ENCODE assay signal across 20 mouse cellular contexts in genomic region chr2:174339701-174340100, GRCm38 (mm10). TPM values are rescaled to one million over a fixed set of nuclear protein-coding genes. Genes with fewer than 3 reads are reported as not detected.
DNase-seq lines count a peak whose midpoint lies in the region; ATAC-seq and TF ChIP-seq lines count a peak whose summit lies in the region.
"Had no signal": no experiment of that assay in that cellular context is flagged by ENCODE, and none has a peak within 500 bp of the region (broad histone marks: within the 10 kb centered on the region; RNA-seq: fewer than 3 reads in every experiment).

No protein-coding gene starts in this region.

- H3K9me3 ChIP-seq in forebrain, embryonic 14.5 days (replicated peaks; ENCODE audit: control insufficient read depth, low read length): no peaks in the 10 kb centered on the region
- H3K9me3 ChIP-seq in forebrain, embryonic 10.5 days: no peaks in the 10 kb centered on the region; the same call in 1 of the 2 replicates
- H3K9me3 ChIP-seq in hindbrain, embryonic 14.5 days (ENCODE audit: control insufficient read depth, low read length): no peaks in the 10 kb centered on the region
- H3K9me3 ChIP-seq in hindbrain, embryonic 16.5 days (ENCODE audit: control insufficient read depth, low read length): no peaks in the 10 kb centered on the region
- H3K9me3 ChIP-seq in neural tube, embryonic 11.5 days (ENCODE audit: control insufficient read depth, low read length): no peaks in the 10 kb centered on the region
- H3K9me3 ChIP-seq in neural tube, embryonic 15.5 days (replicated peaks): no peaks in the 10 kb centered on the region
- no peaks in the 10 kb centered on the region for H3K9me3 ChIP-seq in midbrain, postnatal 0 days (ENCODE audit: low read length)
- H3K9me3 ChIP-seq: limb, embryonic 13.5 days; megakaryocyte, embryonic 14.5 days had no signal

- WGBS in forebrain, embryonic 14.5 days: 100% methylated on average over 1 of the region's 1 CpGs
- WGBS in forebrain, embryonic 10.5 days: 100% methylated on average over 1 of the region's 1 CpGs
- 94% methylated on average over 1 of the region's 1 CpGs for WGBS in hindbrain, embryonic 14.5 days
- 93% methylated on average over 1 of the region's 1 CpGs for WGBS in hindbrain, embryonic 16.5 days
- WGBS in neural tube, embryonic 11.5 days: 94% methylated on average over 1 of the region's 1 CpGs
- 100% methylated on average over 1 of the region's 1 CpGs for whole genome bisulfite sequencing in neural tube, embryonic 15.5 days
- WGBS in midbrain, postnatal 0 days: 95% methylated on average over 1 of the region's 1 CpGs

- H3K4me3 ChIP-seq in forebrain, embryonic 14.5 days (ENCODE audit: low read depth, low read length): no peak overlapping the region
- H3K4me3 ChIP-seq in forebrain, embryonic 10.5 days: no peak overlapping the region
- no peak overlapping the region for H3K4me3 ChIP-seq in hindbrain, embryonic 14.5 days (replicated peaks; ENCODE audit: low read length)
- no peak overlapping the region for H3K4me3 ChIP-seq in hindbrain, embryonic 16.5 days (ENCODE audit: low read length)
- H3K4me3 ChIP-seq in neural tube, embryonic 11.5 days (ENCODE audit: low read depth, low read length): no peak overlapping the region
- H3K4me3 ChIP-seq in neural tube, embryonic 15.5 days (replicated peaks): no peak overlapping the region
- H3K4me3 ChIP-seq in midbrain, postnatal 0 days (ENCODE audit: low read depth, low read length): no peak overlapping the region
- H3K4me3 ChIP-seq: erythroblast, embryonic 14.5 days; limb, embryonic 13.5 days; megakaryocyte, embryonic 14.5 days had no signal

- no peak for TF ChIP-seq CTCF in midbrain, postnatal 0 days (IDR thresholded peaks at IDR 0.05)

- ATAC-seq in forebrain, embryonic 14.5 days: 0 out of 2 replicates have a peak, but pooled peaks have one; percentile 9
- 0 out of 2 replicates have a peak, but pooled peaks have one; percentile 3 for ATAC-seq in hindbrain, embryonic 14.5 days (ENCODE audit: low FRiP score)
- no peak for ATAC-seq in hindbrain, embryonic 16.5 days
- peak; percentile 17; the same call in 1 of the 2 replicates for ATAC-seq in neural tube, embryonic 11.5 days (ENCODE audit: insufficient read depth, low FRiP score, low TSS enrichment)
- ATAC-seq in neural tube, embryonic 15.5 days (ENCODE audit: low FRiP score): no peak
- peak; percentile 33; the same call in 1 of the 2 replicates for ATAC-seq in midbrain, postnatal 0 days (ENCODE audit: low FRiP score)
- ATAC-seq: liver, postnatal 0 days had no signal

- H3K36me3 ChIP-seq in forebrain, embryonic 14.5 days (ENCODE audit: control insufficient read depth, insufficient read depth, low read length): peaks cover 21% of the 10 kb centered on the region
- peaks cover 92% of the 10 kb centered on the region for H3K36me3 ChIP-seq in forebrain, embryonic 10.5 days (replicated peaks)
- H3K36me3 ChIP-seq in hindbrain, embryonic 14.5 days (replicated peaks; ENCODE audit: control insufficient read depth, insufficient read depth): peaks cover 16% of the 10 kb centered on the region
- H3K36me3 ChIP-seq in hindbrain, embryonic 16.5 days (ENCODE audit: control insufficient read depth, insufficient read depth, low read length): peaks cover 3% of the 10 kb centered on the region
- H3K36me3 ChIP-seq in neural tube, embryonic 11.5 days (ENCODE audit: control insufficient read depth, insufficient read depth, low read length): peaks cover 3% of the 10 kb centered on the region
- H3K36me3 ChIP-seq in neural tube, embryonic 15.5 days: peaks cover 9% of the 10 kb centered on the region; the same call in 1 of the 2 replicates
- H3K36me3 ChIP-seq in midbrain, postnatal 0 days (ENCODE audit: insufficient read depth, low read length): peaks cover under 1% of the 10 kb centered on the region; the same call in 1 of the 2 replicates

- no peak overlapping the region for H3K27ac ChIP-seq in forebrain, embryonic 14.5 days (ENCODE audit: low read depth, low read length)
- no peak overlapping the region for H3K27ac ChIP-seq in forebrain, embryonic 10.5 days
- no peak overlapping the region for H3K27ac ChIP-seq in hindbrain, embryonic 14.5 days
- no peak overlapping the region for H3K27ac ChIP-seq in hindbrain, embryonic 16.5 days (ENCODE audit: low read depth, low read length)
- H3K27ac ChIP-seq in neural tube, embryonic 11.5 days (ENCODE audit: low read depth, low read length): no peak overlapping the region
- H3K27ac ChIP-seq in neural tube, embryonic 15.5 days (replicated peaks): no peak overlapping the region
- H3K27ac ChIP-seq in midbrain, postnatal 0 days (ENCODE audit: low read depth, low read length): no peak overlapping the region

- H3K4me1 ChIP-seq in forebrain, embryonic 14.5 days (ENCODE audit: control insufficient read depth, insufficient read depth, low read length): peaks cover 23% of the 10 kb centered on the region
- peaks cover 51% of the 10 kb centered on the region for H3K4me1 ChIP-seq in forebrain, embryonic 10.5 days
- peaks cover 50% of the 10 kb centered on the region for H3K4me1 ChIP-seq in hindbrain, embryonic 14.5 days (replicated peaks; ENCODE audit: control insufficient read depth, insufficient read depth, low read length)
- H3K4me1 ChIP-seq in hindbrain, embryonic 16.5 days (ENCODE audit: control insufficient read depth, insufficient read depth, low read depth, low read length): peaks cover 50% of the 10 kb centered on the region
- peaks cover 14% of the 10 kb centered on the region for H3K4me1 ChIP-seq in neural tube, embryonic 11.5 days (ENCODE audit: control insufficient read depth, insufficient read depth, low read length)
- peaks cover 82% of the 10 kb centered on the region for H3K4me1 ChIP-seq in neural tube, embryonic 15.5 days
- H3K4me1 ChIP-seq in midbrain, postnatal 0 days (ENCODE audit: insufficient read depth, low read length): peaks cover 9% of the 10 kb centered on the region

- H3K9ac ChIP-seq in forebrain, embryonic 14.5 days (ENCODE audit: low read length): no peak overlapping the region
- H3K9ac ChIP-seq in hindbrain, embryonic 14.5 days: no peak overlapping the region
- no peak overlapping the region for H3K9ac ChIP-seq in hindbrain, embryonic 16.5 days (ENCODE audit: low read depth, low read length)
- no peak overlapping the region for H3K9ac ChIP-seq in neural tube, embryonic 11.5 days (ENCODE audit: low read length)
- no peak overlapping the region for H3K9ac ChIP-seq in neural tube, embryonic 15.5 days (replicated peaks)
- H3K9ac ChIP-seq in midbrain, postnatal 0 days (replicated peaks; ENCODE audit: low read length, poor library complexity, severe bottlenecking): no peak overlapping the region
- H3K9ac ChIP-seq: limb, embryonic 13.5 days; liver, postnatal 0 days had no signal

- H3K27me3 ChIP-seq in forebrain, embryonic 14.5 days (replicated peaks; ENCODE audit: control insufficient read depth, insufficient read depth, low read length): no peaks in the 10 kb centered on the region
- no peaks in the 10 kb centered on the region for H3K27me3 ChIP-seq in forebrain, embryonic 10.5 days (ENCODE audit: poor library complexity, severe bottlenecking)
- H3K27me3 ChIP-seq in hindbrain, embryonic 14.5 days (ENCODE audit: control insufficient read depth, insufficient read depth, low read length): no peaks in the 10 kb centered on the region
- no peaks in the 10 kb centered on the region for H3K27me3 ChIP-seq in hindbrain, embryonic 16.5 days (replicated peaks; ENCODE audit: control insufficient read depth, insufficient read depth, low read length)
- H3K27me3 ChIP-seq in neural tube, embryonic 11.5 days (ENCODE audit: control insufficient read depth, insufficient read depth, low read length): no peaks in the 10 kb centered on the region
- no peaks in the 10 kb centered on the region for H3K27me3 ChIP-seq in neural tube, embryonic 15.5 days (replicated peaks)
- H3K27me3 ChIP-seq in midbrain, postnatal 0 days (ENCODE audit: insufficient read depth, low read length): no peaks in the 10 kb centered on the region
- H3K27me3 ChIP-seq: limb, embryonic 13.5 days; megakaryocyte, embryonic 14.5 days had no signal

- no peak overlapping the region for H3K4me2 ChIP-seq in forebrain, embryonic 14.5 days (ENCODE audit: low read length)
- H3K4me2 ChIP-seq in hindbrain, embryonic 14.5 days (replicated peaks): no peak overlapping the region
- no peak overlapping the region for H3K4me2 ChIP-seq in hindbrain, embryonic 16.5 days (ENCODE audit: low read length)
- H3K4me2 ChIP-seq in neural tube, embryonic 11.5 days (ENCODE audit: low read depth): no peak overlapping the region
- no peak overlapping the region for H3K4me2 ChIP-seq in neural tube, embryonic 15.5 days
- no peak overlapping the region for H3K4me2 ChIP-seq in midbrain, postnatal 0 days (ENCODE audit: low read depth, low read length, poor library complexity, severe bottlenecking)
- H3K4me2 ChIP-seq: limb, embryonic 13.5 days had no signal

- no peak for DNase-seq in forebrain, embryonic 14.5 days (ENCODE audit: low spot score)
- no peak for DNase-seq in forebrain, embryonic 10.5 days (ENCODE audit: extremely low spot score, low spot score)
- DNase-seq in hindbrain, embryonic 14.5 days (ENCODE audit: low spot score): no peak
- no peak for DNase-seq in neural tube, embryonic 11.5 days (ENCODE audit: low spot score)
- no peak for DNase-seq in midbrain, postnatal 0 days (ENCODE audit: low spot score)
- DNase-seq in urinary bladder, postnatal 10 days (ENCODE audit: low spot score): no peak
- DNase-seq: cerebellum, adult 11 months; cerebellum, postnatal 36 days; gastrocnemius, postnatal 25 days; kidney, postnatal 14 days; liver, postnatal 0 days; lung, postnatal 14 days; right cerebral cortex, adult 18-20 months; thymus, adult 18-20 months had no signal

RNA-seq across cellular contexts. Expression of gene Gm20721, which starts 6.8 kb away (rescaled TPM):
- 5.9 and 6.3 TPM in 2 replicates for polyA plus RNA-seq in forebrain, embryonic 14.5 days (2014; fragmentation: Nextera tagmentation; extraction: Ambion mirVana)
- 5.9 and 8.1 TPM in 2 replicates for polyA plus RNA-seq in forebrain, embryonic 10.5 days (2016; fragmentation: Nextera tagmentation; extraction: Ambion mirVana)
- 8.6 and 10.9 TPM in 2 replicates for polyA plus RNA-seq in hindbrain, embryonic 14.5 days (2014; fragmentation: Nextera tagmentation; extraction: Ambion mirVana)
- 15.1 and 23.5 TPM in 2 replicates for polyA plus RNA-seq in hindbrain, embryonic 16.5 days (2015; fragmentation: Nextera tagmentation; extraction: Ambion mirVana)
- polyA plus RNA-seq in neural tube, embryonic 11.5 days (2014; fragmentation: Nextera tagmentation; extraction: Ambion mirVana): 8.1 and 9.1 TPM in 2 replicates
- polyA plus RNA-seq in neural tube, embryonic 15.5 days (2015; fragmentation: Nextera tagmentation; extraction: Ambion mirVana): 17.0 and 19.8 TPM in 2 replicates
- not detected in 2 replicates for total RNA-seq in midbrain, postnatal 0 days (2014; rRNA removed)
- polyA plus RNA-seq in midbrain, postnatal 0 days (2015; fragmentation: Nextera tagmentation; extraction: Ambion mirVana): 9.8 and 10.8 TPM in 2 replicates
- polyA plus RNA-seq: small intestine, adult 2 months had no signal

RNA-seq across cellular contexts. Expression of gene Gnas, which starts 55.6 kb away (rescaled TPM):
- polyA plus RNA-seq in forebrain, embryonic 14.5 days (2014; fragmentation: Nextera tagmentation; extraction: Ambion mirVana): 966 and 1,076 TPM in 2 replicates
- polyA plus RNA-seq in forebrain, embryonic 10.5 days (2016; fragmentation: Nextera tagmentation; extraction: Ambion mirVana): 880 and 928 TPM in 2 replicates
- polyA plus RNA-seq in hindbrain, embryonic 14.5 days (2014; fragmentation: Nextera tagmentation; extraction: Ambion mirVana): 1,800 and 1,897 TPM in 2 replicates
- 1,030 and 1,626 TPM in 2 replicates for polyA plus RNA-seq in hindbrain, embryonic 16.5 days (2015; fragmentation: Nextera tagmentation; extraction: Ambion mirVana)
- 1,351 and 1,381 TPM in 2 replicates for polyA plus RNA-seq in neural tube, embryonic 11.5 days (2014; fragmentation: Nextera tagmentation; extraction: Ambion mirVana)
- polyA plus RNA-seq in neural tube, embryonic 15.5 days (2015; fragmentation: Nextera tagmentation; extraction: Ambion mirVana): 1,725 and 1,770 TPM in 2 replicates
- total RNA-seq in midbrain, postnatal 0 days (2014; rRNA removed): 1,613 and 1,637 TPM in 2 replicates
- polyA plus RNA-seq in midbrain, postnatal 0 days (2015; fragmentation: Nextera tagmentation; extraction: Ambion mirVana): 1,739 and 1,834 TPM in 2 replicates

Comparison
In these comparisons a context has a peak if more than half of its experiments do, and no peak if none do; other contexts are left out.
1. ATAC-seq: peak in forebrain, embryonic 14.5 days (single experiment), hindbrain, embryonic 14.5 days (single experiment), neural tube, embryonic 11.5 days (single experiment) and midbrain, postnatal 0 days (single experiment); none in hindbrain, embryonic 16.5 days (single experiment) and neural tube, embryonic 15.5 days (single experiment).